In genomic region chr2:38285781-38286432, GRCm38 (mm10) we compare ENCODE assay signal across 9 mouse cellular contexts. TPM values are rescaled to one million over a fixed set of nuclear protein-coding genes. Genes with fewer than 3 reads are reported as not detected.
A peak's percentile ranks its signal among the peaks of the same experiment; 100 is the strongest.
DNase-seq lines count a peak whose midpoint lies in the region; ATAC-seq and TF ChIP-seq lines count a peak whose summit lies in the region.
"Had no signal": no experiment of that assay in that cellular context is flagged by ENCODE, and none has a peak within 500 bp of the region (broad histone marks: within the 10 kb centered on the region; RNA-seq: fewer than 3 reads in every experiment).

No protein-coding gene starts in this region.

- WGBS in heart, embryonic 12.5 days: 74% methylated on average over 4 of the region's 4 CpGs
- WGBS in hindbrain, postnatal 0 days: 66% methylated on average over 4 of the region's 4 CpGs

- no peaks in the 10 kb centered on the region for H3K27me3 ChIP-seq in heart, embryonic 12.5 days (replicated peaks)
- H3K27me3 ChIP-seq in hindbrain, postnatal 0 days (ENCODE audit: insufficient read depth, low read length): no peaks in the 10 kb centered on the region
- H3K27me3 ChIP-seq: Patski had no signal

- peak overlapping the region; percentile 74 for H3K4me2 ChIP-seq in heart, embryonic 12.5 days
- peak overlapping the region; percentile 79 for H3K4me2 ChIP-seq in hindbrain, postnatal 0 days (ENCODE audit: low read depth, low read length)

- peak overlapping the region; percentile 88; the same call in 1 of the 2 replicates for H3K9ac ChIP-seq in heart, embryonic 12.5 days
- peak overlapping the region; percentile 86 for H3K9ac ChIP-seq in hindbrain, postnatal 0 days (replicated peaks; ENCODE audit: low read length)

- peaks cover 20% of the 10 kb centered on the region for H3K4me1 ChIP-seq in heart, embryonic 12.5 days (replicated peaks)
- H3K4me1 ChIP-seq in brown adipose tissue, adult 24 weeks (ENCODE audit: control insufficient read depth, insufficient read depth, insufficient read length, low read length): no peaks in the 10 kb centered on the region
- 0 out of 2 replicates have a peak, but pooled peaks cover 3% of the 10 kb centered on the region for H3K4me1 ChIP-seq in hindbrain, postnatal 0 days (ENCODE audit: insufficient read depth, low read length)

- H3K4me3 ChIP-seq in heart, embryonic 12.5 days: peak overlapping the region; percentile 77
- H3K4me3 ChIP-seq in brown adipose tissue, adult 24 weeks (ENCODE audit: insufficient read depth, low read depth, low read length): peak overlapping the region; percentile 88
- peak overlapping the region; percentile 92 for H3K4me3 ChIP-seq in hindbrain, postnatal 0 days (ENCODE audit: low read length)

- peak overlapping the region; percentile 89; the same call in 1 of the 2 replicates for H3K27ac ChIP-seq in heart, embryonic 12.5 days (ENCODE audit: poor library complexity, severe bottlenecking)
- 0 out of 2 replicates have a peak overlapping the region, but pooled peaks have one; percentile 11 for H3K27ac ChIP-seq in brown adipose tissue, adult 24 weeks (replicated peaks; ENCODE audit: low read depth, low read length)
- no peak overlapping the region for H3K27ac ChIP-seq in hindbrain, postnatal 0 days

- H3K36me3 ChIP-seq in heart, embryonic 12.5 days: no peaks in the 10 kb centered on the region
- no peaks in the 10 kb centered on the region for H3K36me3 ChIP-seq in hindbrain, postnatal 0 days (ENCODE audit: insufficient read depth, low read length)

- no peak for ATAC-seq in heart, embryonic 12.5 days (ENCODE audit: insufficient number of reproducible peaks, low FRiP score)
- no peak for ATAC-seq in hindbrain, postnatal 0 days
- ATAC-seq in megakaryocyte-erythroid progenitor cell, adult 5-6 weeks (replicated peaks; ENCODE audit: low FRiP score, low TSS enrichment, poor library complexity, severe bottlenecking): peak; percentile 38

- TF ChIP-seq CTCF in hindbrain, postnatal 0 days (IDR thresholded peaks at IDR 0.05; ENCODE audit: low read depth): no peak

- no peaks in the 10 kb centered on the region for H3K9me3 ChIP-seq in heart, embryonic 12.5 days (replicated peaks)
- H3K9me3 ChIP-seq in hindbrain, postnatal 0 days (ENCODE audit: low read length): no peaks in the 10 kb centered on the region

- no peak for DNase-seq in heart, adult 9 months (ENCODE audit: low spot score in 2 of 2)
- DNase-seq in hindbrain, postnatal 0 days (ENCODE audit: low spot score): no peak
- no peak for DNase-seq in gastrocnemius, postnatal 25 days
- DNase-seq in cerebellum, adult 11 months: no peak
- DNase-seq in right cerebral cortex, postnatal 36 days (ENCODE audit: low spot score in 2 of 2): no peak

RNA-seq across cellular contexts. Expression of gene Dennd1a, which starts 1.3 kb away (rescaled TPM):
- polyA plus RNA-seq in heart, embryonic 12.5 days (2016; fragmentation: Nextera tagmentation; extraction: Ambion mirVana): 14.8 and 15.8 TPM in 2 replicates
- polyA plus RNA-seq in brown adipose tissue, adult 24 weeks (2012; ENCODE audit: insufficient read depth, insufficient read length, missing spikeins): 14.3 and 14.6 TPM in 2 replicates
- total RNA-seq in hindbrain, postnatal 0 days (2014; rRNA removed): 50.6 and 51.9 TPM in 2 replicates
- polyA plus RNA-seq in hindbrain, postnatal 0 days (2015; fragmentation: Nextera tagmentation; extraction: Ambion mirVana): 11.0 and 14.4 TPM in 2 replicates
- 28.3 and 37.0 TPM in 2 replicates for total RNA-seq in megakaryocyte-erythroid progenitor cell, adult 5-6 weeks (2014; fragmentation: Nextera tagmentation)
- total RNA-seq in megakaryocyte-erythroid progenitor cell, adult 5-6 weeks (2017): 17.6 and 34.2 TPM in 2 replicates
- 10 to 100 TPM; 17.7 to 18.9 TPM for total RNA-seq in gastrocnemius, postnatal 25 days (2021)

RNA-seq across cellular contexts. Expression of gene Lhx2, which starts 53.2 kb away (rescaled TPM):
- polyA plus RNA-seq in heart, embryonic 12.5 days (2016; fragmentation: Nextera tagmentation; extraction: Ambion mirVana): 0.36 and 0.70 TPM in 2 replicates
- polyA plus RNA-seq in brown adipose tissue, adult 24 weeks (2012; ENCODE audit: insufficient read depth, insufficient read length, missing spikeins): not detected in 2 replicates
- 22.2 and 33.2 TPM in 2 replicates for total RNA-seq in hindbrain, postnatal 0 days (2014; rRNA removed)
- polyA plus RNA-seq in hindbrain, postnatal 0 days (2015; fragmentation: Nextera tagmentation; extraction: Ambion mirVana): 4.6 and 7.3 TPM in 2 replicates
- not detected in 2 replicates for total RNA-seq in megakaryocyte-erythroid progenitor cell, adult 5-6 weeks (2014; fragmentation: Nextera tagmentation)
- not detected in 2 replicates for total RNA-seq in megakaryocyte-erythroid progenitor cell, adult 5-6 weeks (2017)
- total RNA-seq in gastrocnemius, postnatal 25 days (2021): under 1 TPM; 0.13 to 0.38 TPM

Comparison
In these comparisons a context has a peak if more than half of its experiments do, and no peak if none do; other contexts are left out.
1. RNA of gene Lhx2, which starts 53.2 kb away (total RNA-seq): 22.2 to 33.2 TPM in hindbrain, postnatal 0 days; 0.13 to 0.38 TPM in gastrocnemius, postnatal 25 days and not detected in megakaryocyte-erythroid progenitor cell, adult 5-6 weeks; every median in the first group is over 10 times any median in the second.
2. Peak in every context shown above with its lines, with median percentiles within 50 percentile points of each other: H3K4me3 ChIP-seq.